Mouse (Mus musculus) kidney, embryonic 15.5 days (tissue): ENCODE measurements around the gene Tmem238l. TPM values are rescaled to one million over a fixed set of nuclear protein-coding genes. Genes with fewer than 3 reads are reported as not detected.

Experiments used
- ATAC-seq: fragments of 200-750 bp; cut with Nextera tagmentation; replicated peaks from 2 replicates; pipeline ENCODE4 v1.8.0; 2017; ENCODE audit warnings: moderate TSS enrichment; ENCODE audit not compliant: low FRiP score
- H3K27ac ChIP-seq: fragments of 300-500 bp; sonication (generic); 2 replicates; pipeline ENCODE4 v1.5.1; 2015; ENCODE audit warnings: mild to moderate bottlenecking, inconsistent platforms
- H3K27me3 ChIP-seq: fragments of 300-500 bp; sonication (generic); 2 replicates; pipeline ENCODE4 v1.6.1; 2015; ENCODE audit warnings: inconsistent platforms
- H3K36me3 ChIP-seq: fragments of 300-500 bp; sonication (generic); 2 replicates; pipeline ENCODE4 v1.6.1; 2015; ENCODE audit warnings: inconsistent platforms
- H3K4me1 ChIP-seq: fragments of 300-500 bp; sonication (generic); 2 replicates; pipeline ENCODE4 v1.6.1; 2015; ENCODE audit warnings: inconsistent platforms
- H3K4me2 ChIP-seq: fragments of 300-500 bp; sonication (generic); 2 replicates; pipeline ENCODE4 v1.6.1; 2015; ENCODE audit warnings: moderate library complexity, mild to moderate bottlenecking, inconsistent platforms
- H3K4me3 ChIP-seq: fragments of 300-500 bp; sonication (generic); replicated peaks from 2 replicates; pipeline ENCODE4 v1.5.1; 2015; ENCODE audit warnings: mild to moderate bottlenecking, inconsistent platforms
- H3K9ac ChIP-seq: fragments of 300-500 bp; sonication (generic); 2 replicates; pipeline ENCODE4 v1.6.1; 2015; ENCODE audit warnings: mild to moderate bottlenecking, inconsistent platforms
- H3K9me3 ChIP-seq: fragments of 300-500 bp; sonication (generic); replicated peaks from 2 replicates; pipeline ENCODE4 v1.6.1; 2016; ENCODE audit warnings: inconsistent platforms
- WGBS: fragments of 180-500 bp; shearing (Covaris S2); methylation state at CpG from one replicate; pipeline ENCODE4 v1.1.7; 2015; ENCODE audit warnings: mixed read lengths; 5-methylcytosine and 5-hydroxymethylcytosine counted together
- polyA plus RNA-seq: library from polyadenylated mRNA; unstranded; fragments of >200 nt; fragmentation: Nextera tagmentation; extraction: Ambion mirVana; gene quantifications from 2 replicates; pipeline ENCODE4 v1.2.1, GENCODE M21; 2015

Gene Tmem238l
- polyA plus RNA-seq, 1 experiment from 2014 or later: not detected

- Histone ChIP-seq H3K9me3 (no peaks in the 10 kb centered on the region), H3K4me1 (no peaks in the 10 kb centered on the region), H3K9ac (no peak overlapping the region), H3K27ac (no peak overlapping the region), H3K4me2 (no peak overlapping the region), H3K27me3 (no peaks in the 10 kb centered on the region), H3K36me3 (no peaks in the 10 kb centered on the region), H3K4me3 (no peak overlapping the region)
- WGBS: 72% methylated on average over 6 of the region's 6 CpGs
- no peak for ATAC-seq
These were observed 9.9 kb upstream of the Tmem238l start for GRCm38 (mm10) chr11:66946521-66946920.

GRCm38 (mm10) chr11:66946922-66947321, 9.5 kb upstream of the Tmem238l start:
- H3K4me2 ChIP-seq: no peak overlapping the region
- no peak for ATAC-seq
- H3K36me3 ChIP-seq: no peaks in the 10 kb centered on the region
- H3K4me1 ChIP-seq: no peaks in the 10 kb centered on the region
- no peaks in the 10 kb centered on the region for H3K27me3 ChIP-seq
- no peaks in the 10 kb centered on the region for H3K9me3 ChIP-seq
- no peak overlapping the region for H3K4me3 ChIP-seq
- H3K27ac ChIP-seq: no peak overlapping the region
- WGBS: 81% methylated on average over 6 of the region's 6 CpGs
- H3K9ac ChIP-seq: no peak overlapping the region

GRCm38 (mm10) chr11:66960797-66961196, 4.4 kb downstream of the Tmem238l start:
- H3K9ac ChIP-seq: no peak overlapping the region
- H3K4me1 ChIP-seq: no peaks in the 10 kb centered on the region
- H3K4me2 ChIP-seq: no peak overlapping the region
- H3K4me3 ChIP-seq: no peak overlapping the region
- 42% methylated on average over 1 of the region's 1 CpGs for WGBS
- no peaks in the 10 kb centered on the region for H3K36me3 ChIP-seq
- no peak overlapping the region for H3K27ac ChIP-seq
- ATAC-seq: no peak
- H3K27me3 ChIP-seq: no peaks in the 10 kb centered on the region
- H3K9me3 ChIP-seq: no peaks in the 10 kb centered on the region

- WGBS: 90% methylated on average over 12 of the region's 12 CpGs
These were observed 5.2 kb downstream of the Tmem238l start for GRCm38 (mm10) chr11:66961447-66962176.

GRCm38 (mm10) chr11:66963462-66963861, 7.0 kb downstream of the Tmem238l start:
- Histone ChIP-seq H3K27ac (no peak overlapping the region), H3K9ac (no peak overlapping the region), H3K36me3 (no peaks in the 10 kb centered on the region), H3K27me3 (no peaks in the 10 kb centered on the region), H3K4me3 (no peak overlapping the region), H3K4me2 (no peak overlapping the region), H3K9me3 (no peaks in the 10 kb centered on the region), H3K4me1 (no peaks in the 10 kb centered on the region)
- ATAC-seq: no peak
- 93% methylated on average over 1 of the region's 1 CpGs for WGBS

More at GRCm38 (mm10) chr11:66961447-66962176, 5.2 kb downstream of the Tmem238l start:
- no peak overlapping the region for H3K27ac ChIP-seq
- no peaks in the 10 kb centered on the region for H3K27me3 ChIP-seq
- ATAC-seq: no peak
- no peak overlapping the region for H3K4me3 ChIP-seq
- no peaks in the 10 kb centered on the region for H3K9me3 ChIP-seq
- H3K4me2 ChIP-seq: no peak overlapping the region
- no peak overlapping the region for H3K9ac ChIP-seq
- H3K4me1 ChIP-seq: no peaks in the 10 kb centered on the region
- H3K36me3 ChIP-seq: no peaks in the 10 kb centered on the region

- Histone ChIP-seq H3K36me3 (no peaks in the 10 kb centered on the region), H3K4me2 (no peak overlapping the region), H3K27ac (no peak overlapping the region), H3K4me1 (no peaks in the 10 kb centered on the region), H3K9ac (no peak overlapping the region), H3K9me3 (no peaks in the 10 kb centered on the region), H3K4me3 (no peak overlapping the region), H3K27me3 (no peaks in the 10 kb centered on the region)
- WGBS: 19% methylated on average over 7 of the region's 7 CpGs
- no peak for ATAC-seq
These were observed 10.2 kb downstream of the Tmem238l start for GRCm38 (mm10) chr11:66966500-66967116.

- H3K27me3 ChIP-seq: no peaks in the 10 kb centered on the region
- WGBS: 93% methylated on average over 1 of the region's 1 CpGs
- no peak overlapping the region for H3K27ac ChIP-seq
- H3K4me2 ChIP-seq: no peak overlapping the region
- no peak overlapping the region for H3K4me3 ChIP-seq
- no peak overlapping the region for H3K9ac ChIP-seq
- H3K9me3 ChIP-seq: no peaks in the 10 kb centered on the region
- ATAC-seq: no peak
- no peaks in the 10 kb centered on the region for H3K36me3 ChIP-seq
- H3K4me1 ChIP-seq: no peaks in the 10 kb centered on the region
These were observed 12.1 kb downstream of the Tmem238l start for GRCm38 (mm10) chr11:66968575-66968974.

GRCm38 (mm10) chr11:66973507-66973906, 17.1 kb downstream of the Tmem238l start:
- Histone ChIP-seq H3K4me2 (no peak overlapping the region), H3K9me3 (peaks cover 11% of the 10 kb centered on the region; the same call in 1 of the 2 replicates), H3K27ac (no peak overlapping the region), H3K9ac (no peak overlapping the region), H3K4me1 (no peaks in the 10 kb centered on the region), H3K4me3 (no peak overlapping the region), H3K36me3 (no peaks in the 10 kb centered on the region), H3K27me3 (no peaks in the 10 kb centered on the region)
- WGBS: 68% methylated on average over 3 of the region's 3 CpGs
- ATAC-seq: no peak

- Histone ChIP-seq H3K4me2 (no peak overlapping the region), H3K9me3 (peaks cover 11% of the 10 kb centered on the region; the same call in 1 of the 2 replicates), H3K9ac (no peak overlapping the region), H3K27ac (no peak overlapping the region), H3K4me1 (no peaks in the 10 kb centered on the region), H3K36me3 (no peaks in the 10 kb centered on the region), H3K27me3 (no peaks in the 10 kb centered on the region), H3K4me3 (no peak overlapping the region)
- 88% methylated on average over 7 of the region's 7 CpGs for WGBS
- no peak for ATAC-seq
These were observed 19.3 kb downstream of the Tmem238l start for GRCm38 (mm10) chr11:66975606-66976330.

- Histone ChIP-seq H3K9me3 (no peaks in the 10 kb centered on the region), H3K4me3 (no peak overlapping the region), H3K27ac (no peak overlapping the region), H3K4me1 (peaks cover 29% of the 10 kb centered on the region), H3K9ac (no peak overlapping the region), H3K36me3 (no peaks in the 10 kb centered on the region), H3K27me3 (no peaks in the 10 kb centered on the region), H3K4me2 (no peak overlapping the region)
- 81% methylated on average over 15 of the region's 15 CpGs for WGBS
- ATAC-seq: no peak
These were observed 25.1 kb downstream of the Tmem238l start for GRCm38 (mm10) chr11:66981336-66982115.

GRCm38 (mm10) chr11:66982794-66983193, 26.4 kb downstream of the Tmem238l start:
- H3K36me3 ChIP-seq: no peaks in the 10 kb centered on the region
- H3K9me3 ChIP-seq: no peaks in the 10 kb centered on the region
- no peak overlapping the region for H3K4me2 ChIP-seq
- H3K9ac ChIP-seq: no peak overlapping the region
- H3K4me3 ChIP-seq: no peak overlapping the region
- H3K27me3 ChIP-seq: no peaks in the 10 kb centered on the region
- 38% methylated on average over 6 of the region's 6 CpGs for WGBS
- H3K4me1 ChIP-seq: peaks cover 29% of the 10 kb centered on the region
- no peak for ATAC-seq
- 0 out of 2 replicates have a peak overlapping the region, but pooled peaks have one; percentile 81 for H3K27ac ChIP-seq
